Mouse (Mus musculus) MEL (cell line): ENCODE measurements around the gene Islr2. TPM values are rescaled to one million over a fixed set of nuclear protein-coding genes. Genes with fewer than 3 reads are reported as not detected.

ENCODE experiments used
- DNase-seq: peaks from one replicate; pipeline ENCODE4 v3.0.0; 2011; ENCODE audit warnings: low read depth, low spot score
- H3K27ac ChIP-seq: 2 replicates; pipeline ENCODE4 v1.5.1; 2012; ENCODE audit warnings: low read depth, mild to moderate bottlenecking, control low read depth, low read length, moderate library complexity; ENCODE audit not compliant: control insufficient read depth
- H3K27me3 ChIP-seq, 2 experiments: fragments of 150-350 bp in 1 of 2; sonication (generic) in 1 of 2; 2 replicates each; pipeline ENCODE4 v1.6.1; 2012; ENCODE audit warnings: low read length in 2 of 2, mild to moderate bottlenecking in 2 of 2, improper control_type of control experiment in 1 of 2, moderate library complexity in 1 of 2; ENCODE audit not compliant: insufficient read depth in 2 of 2, control insufficient read depth in 1 of 2
- H3K36me3 ChIP-seq, 2 experiments: 2 replicates each; pipeline ENCODE4 v1.6.1; 2012 to 2014; ENCODE audit warnings: low read length in 2 of 2, improper control_type of control experiment in 1 of 2, inconsistent platforms in 1 of 2, mild to moderate bottlenecking in 1 of 2; ENCODE audit not compliant: insufficient read depth in 2 of 2, control insufficient read depth in 1 of 2
- H3K4me1 ChIP-seq, 2 experiments: fragments of 150-350 bp in 1 of 2; sonication (generic) in 1 of 2; 2 replicates each; pipeline ENCODE4 v1.6.1; 2012; ENCODE audit warnings: low read length in 2 of 2, improper control_type of control experiment in 1 of 2, mild to moderate bottlenecking in 1 of 2; ENCODE audit not compliant: insufficient read depth in 2 of 2, control insufficient read depth in 1 of 2
- H3K4me3 ChIP-seq, 2 experiments: fragments of 150-350 bp in 1 of 2; sonication (generic) in 1 of 2; 2 replicates each; pipeline ENCODE4 v1.5.1; 2012; ENCODE audit warnings: low read depth in 2 of 2, low read length in 2 of 2, mild to moderate bottlenecking in 2 of 2, moderate library complexity in 2 of 2, control low read depth in 1 of 2, improper control_type of control experiment in 1 of 2; ENCODE audit not compliant: control insufficient read depth in 1 of 2, insufficient read depth in 1 of 2
- H3K79me2 ChIP-seq: 2 replicates; pipeline ENCODE4 v1.6.1; 2012; ENCODE audit warnings: mild to moderate bottlenecking, low read length, moderate library complexity; ENCODE audit not compliant: control insufficient read depth, poor library complexity, insufficient read depth
- H3K9ac ChIP-seq: 2 replicates; pipeline ENCODE4 v1.6.1; 2012; ENCODE audit warnings: low read depth, mild to moderate bottlenecking, control low read depth, low read length, moderate library complexity; ENCODE audit not compliant: control insufficient read depth, poor library complexity, severe bottlenecking
- H3K9me3 ChIP-seq: fragments of 150-350 bp; sonication (generic); replicated peaks from 2 replicates; pipeline ENCODE4 v1.6.1; 2012; ENCODE audit warnings: mild to moderate bottlenecking, low read length, improper control_type of control experiment, moderate library complexity; ENCODE audit not compliant: insufficient read depth
- CHD1 ChIP-seq: IDR thresholded peaks from 2 replicates; pipeline ENCODE4 v1.6.1; 2012; ENCODE audit warnings: low read depth, mild to moderate bottlenecking, inconsistent platforms, low read length, improper control_type of control experiment
- CTCF ChIP-seq, 3 experiments: IDR thresholded peaks in 2 of 3; conservative IDR thresholded peaks in 1 of 3; 2 replicates each; pipeline ENCODE4 v1.5.1; 2011 to 2012; ENCODE audit warnings: low read length in 3 of 3, low read depth in 2 of 3, mild to moderate bottlenecking in 2 of 3, improper control_type of control experiment in 1 of 3, inconsistent platforms in 1 of 3, mixed read lengths in 1 of 3, moderate library complexity in 1 of 3; ENCODE audit not compliant: control insufficient read depth in 1 of 3, insufficient read depth in 1 of 3, poor library complexity in 1 of 3, severe bottlenecking in 1 of 3
- E2F4 ChIP-seq: IDR thresholded peaks from 2 replicates; pipeline ENCODE4 v1.6.1; 2011; ENCODE audit warnings: low read depth, low read length, improper control_type of control experiment, borderline replicate concordance
- EP300 ChIP-seq, 2 experiments: IDR thresholded peaks; 2 replicates each; pipeline ENCODE4 v1.6.1; 2011; ENCODE audit warnings: improper control_type of control experiment in 2 of 2, low read length in 2 of 2, low read depth in 1 of 2, mild to moderate bottlenecking in 1 of 2
- ETS1 ChIP-seq: IDR thresholded peaks from 2 replicates; pipeline ENCODE4 v1.6.1; 2012; ENCODE audit warnings: low read depth, mild to moderate bottlenecking, inconsistent platforms, low read length, improper control_type of control experiment, moderate library complexity
- GABPA ChIP-seq: IDR thresholded peaks from 2 replicates; pipeline ENCODE4 v1.6.1; 2012; ENCODE audit warnings: low read depth, mild to moderate bottlenecking, inconsistent platforms, low read length, improper control_type of control experiment, moderate library complexity
- GATA1 ChIP-seq: IDR thresholded peaks from 2 replicates; pipeline ENCODE4 v1.6.1; 2011; ENCODE audit warnings: low read depth, low read length, improper control_type of control experiment
- HCFC1 ChIP-seq: IDR thresholded peaks from 2 replicates; pipeline ENCODE4 v1.6.1; 2012; ENCODE audit warnings: low read depth, mild to moderate bottlenecking, inconsistent platforms, low read length, improper control_type of control experiment, moderate library complexity
- MEF2A ChIP-seq: IDR thresholded peaks from 2 replicates; pipeline ENCODE4 v1.6.1; 2014; ENCODE audit warnings: low read depth, mild to moderate bottlenecking, inconsistent platforms, low read length, improper control_type of control experiment; ENCODE audit not compliant: poor library complexity, insufficient replicate concordance, severe bottlenecking; ENCODE audit errors: extremely low read depth
- MXI1 ChIP-seq: IDR thresholded peaks from 2 replicates; pipeline ENCODE4 v1.6.1; 2011; ENCODE audit warnings: mild to moderate bottlenecking, low read depth, low read length, improper control_type of control experiment
- MYC ChIP-seq: IDR thresholded peaks from 2 replicates; pipeline ENCODE4 v1.6.1; 2011; ENCODE audit warnings: low read depth, mild to moderate bottlenecking, low read length, improper control_type of control experiment, moderate library complexity
- NELFE ChIP-seq: IDR thresholded peaks from 2 replicates; pipeline ENCODE4 v1.6.1; 2011; ENCODE audit warnings: low read depth, low read length, improper control_type of control experiment
- POLR2A ChIP-seq, 2 experiments: IDR thresholded peaks; 2 replicates each; pipeline ENCODE4 v1.6.1; 2011 to 2012; ENCODE audit warnings: low read length in 2 of 2, mild to moderate bottlenecking in 2 of 2, control low read depth in 1 of 2, improper control_type of control experiment in 1 of 2, low read depth in 1 of 2, moderate library complexity in 1 of 2; ENCODE audit not compliant: control insufficient read depth in 1 of 2, insufficient read depth in 1 of 2, poor library complexity in 1 of 2
- RAD21 ChIP-seq: IDR thresholded peaks from 2 replicates; pipeline ENCODE4 v1.6.1; 2011; ENCODE audit warnings: mild to moderate bottlenecking, low read depth, low read length, improper control_type of control experiment
- SMC3 ChIP-seq: IDR thresholded peaks from 2 replicates; pipeline ENCODE4 v1.6.1; 2011; ENCODE audit warnings: low read depth, low read length, improper control_type of control experiment
- TAL1 ChIP-seq: IDR thresholded peaks from 2 replicates; pipeline ENCODE4 v1.6.1; 2012; ENCODE audit warnings: mild to moderate bottlenecking, inconsistent platforms, low read length, moderate library complexity, mixed read lengths
- USF1 ChIP-seq: IDR thresholded peaks from 2 replicates; pipeline ENCODE4 v1.6.1; 2014; ENCODE audit warnings: low read depth, mild to moderate bottlenecking, inconsistent platforms, low read length, improper control_type of control experiment, moderate library complexity
- ZC3H11A ChIP-seq: IDR thresholded peaks from 2 replicates; pipeline ENCODE4 v1.6.1; 2012; ENCODE audit warnings: low read depth, mild to moderate bottlenecking, inconsistent platforms, low read length, improper control_type of control experiment
- ZMIZ1 ChIP-seq: IDR thresholded peaks from 2 replicates; pipeline ENCODE4 v1.6.1; 2012; ENCODE audit warnings: low read depth, mild to moderate bottlenecking, inconsistent platforms, low read length, improper control_type of control experiment, moderate library complexity
- ZNF384 ChIP-seq: IDR thresholded peaks from 2 replicates; pipeline ENCODE4 v1.6.1; 2012; ENCODE audit warnings: low read depth, mild to moderate bottlenecking, inconsistent platforms, low read length, improper control_type of control experiment
- polyA plus RNA-seq, 2 experiments: library from polyadenylated mRNA; stranded (reverse) in 1 of 2; unstranded in 1 of 2; fragments of >175 nt in 1 of 2; fragments of >200 nt in 1 of 2; gene quantifications; 2 replicates each; pipeline versions ENCODE4 v1.2.1 to v1.2.4; 2012; ENCODE audit warnings: low replicate concordance in 2 of 2, low read depth in 1 of 2; ENCODE audit not compliant: insufficient read length in 2 of 2, insufficient read depth in 1 of 2, missing spikeins in 1 of 2
- total RNA-seq: library from RNA; depleted of rRNA; stranded (reverse); fragments of 300-350 nt; gene quantifications from 2 replicates; pipeline ENCODE4 v1.2.3, GENCODE M21; 2012

Gene Islr2
- total and polyA plus RNA-seq, 3 experiments: 0.15 to 0.17 TPM; not detected in 1

DNA sequence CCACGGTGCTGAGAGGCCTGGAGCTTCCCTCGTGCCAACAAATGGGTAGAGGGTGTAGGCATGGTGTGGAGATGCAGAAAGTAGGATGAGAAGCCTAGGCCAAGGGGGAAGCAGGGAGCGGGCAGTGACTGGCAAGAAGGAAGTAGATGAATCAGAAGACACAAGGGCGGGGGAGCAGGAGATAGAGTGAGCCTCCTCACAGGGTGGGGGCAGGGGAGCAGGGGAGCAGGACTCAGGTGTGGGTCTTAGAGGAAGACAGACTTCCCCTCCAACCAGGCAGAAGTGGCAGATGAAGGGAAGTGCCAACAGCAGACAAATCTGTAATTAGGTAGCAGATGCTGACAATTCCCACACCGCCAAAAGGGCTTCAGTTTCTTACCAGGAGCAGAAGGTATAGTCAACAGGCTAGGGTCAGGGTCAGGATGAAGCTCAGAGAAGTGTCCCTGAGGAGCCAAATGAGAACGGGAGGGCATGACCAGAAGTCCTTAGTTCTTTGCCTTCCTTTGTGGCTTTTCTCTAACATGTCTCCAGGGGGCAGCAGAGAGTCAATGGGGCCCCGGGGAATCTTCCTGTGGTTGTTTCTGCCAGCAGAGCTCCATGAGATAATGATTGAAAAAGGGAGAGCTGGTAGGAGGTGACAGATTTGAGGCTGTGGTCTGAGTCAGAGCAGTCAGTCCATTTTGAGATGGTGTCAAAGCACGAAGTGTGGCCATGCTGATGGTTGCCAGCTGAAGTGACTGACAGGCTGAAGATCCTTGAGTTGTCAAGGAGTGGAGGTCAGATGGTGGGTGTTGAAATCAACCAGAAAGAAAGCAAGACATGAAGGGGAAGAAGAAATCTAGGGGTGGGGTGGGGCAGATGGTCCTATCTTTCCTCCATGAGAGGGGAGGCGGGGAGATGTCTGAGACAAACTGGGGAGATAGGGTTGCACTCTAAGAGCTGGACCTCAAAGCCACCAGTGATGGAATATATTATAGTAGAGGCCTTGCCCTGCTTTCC is 22.1 kb upstream of the Islr2 start (continued):
- TF ChIP-seq GATA1 (0 out of 2 replicates have a peak, but pooled peaks have one; percentile 15), CHD1 (no peak)
- TF ChIP-seq, all 39 proteins: peak for 13

GRCm38 (mm10) chr9:58224356-58224755 is 20.2 kb upstream of the Islr2 start:
- Histone ChIP-seq H3K9me3 (no peaks in the 10 kb centered on the region), H3K4me1 (peaks cover 0 to 23% of the 10 kb centered on the region in 2 experiments; a peak in 2 of 4 replicates), H3K4me3 (no peak overlapping the region), H3K36me3 (peaks cover 15 to 18% of the 10 kb centered on the region in 2 experiments), H3K9ac (no peak overlapping the region), H3K79me2 (no peaks in the 10 kb centered on the region), H3K27me3 (no peaks in the 10 kb centered on the region), H3K27ac (no peak overlapping the region)
- no peak for DNase-seq
- TF ChIP-seq USF1: no peak
- TF ChIP-seq HCFC1: no peak
- no peak for TF ChIP-seq NELFE
- TF ChIP-seq ETS1: no peak
- no peak for TF ChIP-seq ZNF384
- no peak for TF ChIP-seq TAL1
- no peak for TF ChIP-seq E2F4
- TF ChIP-seq POLR2A (IDR thresholded peaks at IDR 0.05; ENCODE audit: control insufficient read depth in 1 of 2, insufficient read depth in 1 of 2, low read depth in 1 of 2, low read length in 2 of 2, poor library complexity in 1 of 2): no peak
- no peak for TF ChIP-seq MYC
- no peak for TF ChIP-seq ZMIZ1
- TF ChIP-seq MEF2A: no peak
- no peak for TF ChIP-seq MXI1
- TF ChIP-seq CTCF (IDR thresholded peaks at IDR 0.05 in 2 of 3, conservative IDR thresholded peaks at IDR 0.05 in 1 of 3; ENCODE audit: control insufficient read depth in 1 of 3, insufficient read depth in 1 of 3, low read depth in 2 of 3, low read length in 3 of 3, poor library complexity in 1 of 3, severe bottlenecking in 1 of 3): no peak

DNA sequence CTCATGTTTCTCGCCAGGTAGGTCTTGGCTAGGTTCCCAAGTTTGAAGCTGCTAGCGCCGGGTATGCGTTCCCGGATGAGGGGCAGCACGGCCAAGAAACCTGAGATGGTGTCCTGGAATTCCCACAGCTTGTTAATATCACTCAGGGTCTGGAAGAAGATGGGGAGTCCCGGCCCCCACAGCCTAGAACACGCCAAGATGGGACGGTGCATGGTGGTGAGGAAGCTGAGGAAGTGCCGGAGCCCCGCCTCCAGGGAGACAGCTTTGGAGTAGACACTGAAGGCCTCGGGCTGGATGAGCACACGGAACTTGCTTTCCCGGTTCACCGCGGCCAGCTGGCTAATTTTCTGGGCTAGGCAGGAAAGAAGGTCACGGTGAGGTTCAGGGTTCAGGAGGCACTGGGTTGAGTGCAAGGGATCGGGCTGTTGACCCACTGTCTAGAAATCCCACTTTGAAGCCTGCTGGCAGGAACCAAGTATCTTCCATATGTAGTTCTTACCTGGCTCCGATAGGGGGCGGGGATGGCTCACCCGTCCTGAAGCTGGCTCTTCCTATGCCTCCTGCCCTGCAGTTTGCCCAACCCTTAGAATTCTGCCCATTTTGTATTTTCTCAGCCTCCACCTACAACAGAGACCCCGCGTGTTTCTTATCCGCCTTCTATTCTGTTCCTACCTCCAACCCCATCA is 16.2 kb upstream of the Islr2 start:
- H3K4me1 ChIP-seq: peaks cover 0 to 2% of the 10 kb centered on the region in 2 experiments; a peak in 2 of 4 replicates
- no peaks in the 10 kb centered on the region for H3K27me3 ChIP-seq
- H3K4me3 ChIP-seq: no peak overlapping the region
- H3K36me3 ChIP-seq: peaks cover under 1 to 6% of the 10 kb centered on the region in 2 experiments
- H3K9me3 ChIP-seq: no peaks in the 10 kb centered on the region
- no peaks in the 10 kb centered on the region for H3K79me2 ChIP-seq
- peak; percentile 60 for DNase-seq
- no peak overlapping the region for H3K27ac ChIP-seq
- TF ChIP-seq SMC3: peak; percentile 35; the same call in 1 of the 2 replicates
- peak; percentile 39 for TF ChIP-seq RAD21
- TF ChIP-seq EP300 (IDR thresholded peaks at IDR 0.05; ENCODE audit: low read depth in 1 of 2, low read length in 2 of 2): no peak
- TF ChIP-seq CTCF (IDR thresholded peaks at IDR 0.05 in 2 of 3, conservative IDR thresholded peaks at IDR 0.05 in 1 of 3; ENCODE audit: control insufficient read depth in 1 of 3, insufficient read depth in 1 of 3, low read depth in 2 of 3, low read length in 3 of 3, poor library complexity in 1 of 3, severe bottlenecking in 1 of 3): peak; percentile 38 to 60 (median 56)
- TF ChIP-seq ZC3H11A: peak; percentile 18; the same call in 1 of the 2 replicates
- no peak for TF ChIP-seq GABPA
- no peak overlapping the region for H3K9ac ChIP-seq
